Mouse (Mus musculus): Measurements from ENCODE around the gene Zfhx3.

Zfhx3 gene

DNA sequence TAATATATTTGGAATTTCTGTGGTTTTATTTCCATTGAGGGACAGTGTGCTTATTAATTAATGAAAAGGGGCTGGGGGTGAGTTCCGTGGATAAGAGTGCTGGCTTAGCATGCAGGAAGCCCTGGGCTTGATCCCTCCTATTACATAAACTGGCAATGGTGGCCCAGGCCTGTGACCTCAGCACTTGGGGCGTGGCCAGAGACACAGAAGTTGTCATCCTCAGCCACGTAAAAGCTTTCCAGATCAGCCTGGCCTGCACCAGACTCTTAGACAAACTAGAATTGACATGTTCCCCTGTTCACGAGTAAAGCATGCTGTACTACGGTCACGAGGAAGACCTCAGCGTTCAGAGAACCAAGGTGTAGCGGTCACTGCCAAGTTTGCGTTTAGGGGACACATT, 808.4 kb downstream of the Zfhx3 start:
- no peak for DNase-seq (ENCODE audit: low spot score in 2 of 2)

- DNase-seq (ENCODE audit: low spot score in 2 of 2) = no peak
Observed at GRCm38 (mm10) chr8:108754556-108754955, 812.1 kb downstream of the Zfhx3 start.

DNA sequence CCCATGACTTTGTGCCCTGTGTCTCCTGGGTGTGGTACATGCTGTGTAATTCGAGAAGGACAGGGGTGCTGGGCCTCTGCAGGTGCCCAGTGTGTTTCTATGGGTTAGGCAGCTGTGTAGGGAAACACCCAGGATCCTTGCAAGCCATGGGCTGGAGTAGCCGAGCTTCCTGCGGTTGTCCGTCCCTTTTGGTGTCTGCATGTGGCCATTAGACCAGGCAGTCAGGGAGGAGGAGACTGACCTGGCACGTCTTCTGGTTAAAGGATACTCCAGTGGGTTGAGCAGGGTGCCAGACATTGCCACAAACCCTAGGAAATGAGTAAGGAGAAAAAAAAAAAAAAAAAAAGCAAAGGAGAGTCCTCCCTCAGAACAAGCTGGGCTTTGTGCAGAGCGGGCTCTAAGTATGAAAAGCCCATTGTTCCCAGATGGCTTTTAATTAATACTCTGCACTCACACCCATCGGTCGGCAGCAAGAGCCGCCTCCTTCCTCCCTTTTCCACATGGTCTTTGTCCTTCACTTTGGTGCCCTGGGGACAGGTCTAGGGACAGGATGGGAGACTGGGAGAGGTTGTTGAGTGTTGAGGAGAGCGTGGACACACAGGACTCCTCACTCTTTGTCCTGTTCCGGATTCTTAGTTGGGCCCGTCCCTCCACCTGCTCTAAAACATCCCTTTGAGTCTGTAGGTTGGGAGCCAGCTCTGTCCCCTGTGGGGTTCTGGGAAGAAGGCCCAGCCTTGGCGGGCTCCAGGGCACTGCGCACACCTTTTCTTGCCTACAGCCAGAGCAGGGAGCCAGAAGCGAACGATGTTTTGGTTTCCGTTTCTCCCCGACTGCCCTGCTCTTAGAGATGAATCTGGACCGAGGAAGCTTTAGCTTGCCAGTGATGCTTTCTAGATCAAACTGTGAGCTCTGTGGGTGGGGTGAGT, 813.2 kb downstream of the Zfhx3 start:
- DNase-seq (ENCODE audit: low spot score in 2 of 2) = no peak

DNA sequence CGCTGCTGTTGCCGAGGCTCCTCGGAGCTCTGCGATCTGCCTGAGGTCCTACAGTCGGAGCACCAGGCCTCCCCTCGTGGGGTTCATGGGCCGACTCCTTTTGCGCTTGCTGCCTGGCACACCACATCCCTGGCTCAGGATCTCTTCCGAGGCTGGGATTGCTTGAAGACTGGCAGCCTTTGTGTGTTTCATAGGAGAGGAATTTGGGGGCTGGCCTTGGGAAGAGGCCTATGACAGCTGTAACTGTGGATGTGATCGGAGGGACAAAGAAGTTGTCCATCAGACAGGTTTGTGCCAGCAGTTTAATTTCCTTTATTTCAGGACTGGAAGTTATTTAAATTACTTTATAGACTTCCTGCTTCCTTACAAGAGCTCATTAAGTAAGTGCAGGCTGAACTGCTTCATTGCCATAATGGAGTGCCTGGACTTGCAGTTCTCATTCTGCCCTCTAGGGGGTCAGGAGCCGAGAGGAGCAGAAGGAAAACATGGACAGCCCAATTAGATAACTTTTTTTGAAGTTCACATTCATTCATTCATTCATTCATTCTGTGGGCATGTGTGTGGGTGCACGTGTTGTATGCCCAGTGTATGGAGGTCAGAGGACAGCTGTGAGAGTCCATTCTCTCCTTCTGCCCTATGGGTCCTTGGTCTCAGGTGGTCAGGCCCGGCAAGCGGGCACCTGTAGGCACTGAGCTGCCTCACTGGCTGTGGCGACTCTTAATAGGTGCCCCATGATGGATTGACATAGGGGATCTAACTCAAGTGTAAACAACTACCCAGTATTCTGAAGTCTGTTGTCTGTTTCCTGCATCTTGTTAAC, 817.3 kb downstream of the Zfhx3 start:
- peak; percentile 59 to 86 for DNase-seq (ENCODE audit: low spot score in 2 of 2)

DNA sequence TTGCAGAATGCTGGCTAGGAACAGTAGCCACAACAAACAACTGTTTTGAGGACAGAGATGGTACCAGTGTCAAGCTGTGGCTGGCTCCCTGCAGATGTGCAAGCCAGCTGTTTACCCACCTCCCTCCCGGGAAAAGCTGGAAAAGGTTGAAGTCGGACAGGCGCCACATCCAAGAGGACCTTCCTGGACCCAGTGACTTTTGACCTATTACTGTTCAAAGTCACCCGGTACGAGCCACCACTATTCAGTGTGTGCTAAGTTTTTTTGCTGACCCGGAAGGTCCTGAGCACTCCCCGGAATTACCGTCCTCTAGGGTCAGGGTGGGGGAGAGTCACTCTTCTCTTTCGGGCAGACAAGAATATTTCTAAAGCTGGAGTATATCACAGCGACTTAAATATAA, 818.3 kb downstream of the Zfhx3 start:
- no peak for DNase-seq (ENCODE audit: low spot score in 2 of 2)

DNA sequence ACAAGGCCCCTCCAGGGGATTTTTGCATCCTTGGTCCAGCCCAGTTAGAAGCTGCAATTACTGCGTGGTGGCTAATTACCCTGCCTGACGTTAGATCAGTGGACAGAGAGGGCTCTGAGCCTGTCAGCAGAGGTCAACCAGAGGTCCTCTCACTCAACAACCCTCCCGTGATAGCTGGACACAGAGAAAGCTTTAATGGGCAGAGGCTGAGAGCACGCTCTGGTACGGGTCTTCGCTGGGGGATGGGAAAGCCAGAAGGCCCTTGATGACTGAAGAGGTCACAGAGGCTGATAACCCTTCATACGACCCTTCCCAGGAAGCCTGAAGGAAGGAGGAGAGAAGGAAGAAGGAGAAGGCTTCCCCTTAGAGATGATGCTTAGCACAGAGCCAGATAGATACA, 820.1 kb downstream of the Zfhx3 start:
- DNase-seq (ENCODE audit: low spot score in 2 of 2) = no peak

DNA sequence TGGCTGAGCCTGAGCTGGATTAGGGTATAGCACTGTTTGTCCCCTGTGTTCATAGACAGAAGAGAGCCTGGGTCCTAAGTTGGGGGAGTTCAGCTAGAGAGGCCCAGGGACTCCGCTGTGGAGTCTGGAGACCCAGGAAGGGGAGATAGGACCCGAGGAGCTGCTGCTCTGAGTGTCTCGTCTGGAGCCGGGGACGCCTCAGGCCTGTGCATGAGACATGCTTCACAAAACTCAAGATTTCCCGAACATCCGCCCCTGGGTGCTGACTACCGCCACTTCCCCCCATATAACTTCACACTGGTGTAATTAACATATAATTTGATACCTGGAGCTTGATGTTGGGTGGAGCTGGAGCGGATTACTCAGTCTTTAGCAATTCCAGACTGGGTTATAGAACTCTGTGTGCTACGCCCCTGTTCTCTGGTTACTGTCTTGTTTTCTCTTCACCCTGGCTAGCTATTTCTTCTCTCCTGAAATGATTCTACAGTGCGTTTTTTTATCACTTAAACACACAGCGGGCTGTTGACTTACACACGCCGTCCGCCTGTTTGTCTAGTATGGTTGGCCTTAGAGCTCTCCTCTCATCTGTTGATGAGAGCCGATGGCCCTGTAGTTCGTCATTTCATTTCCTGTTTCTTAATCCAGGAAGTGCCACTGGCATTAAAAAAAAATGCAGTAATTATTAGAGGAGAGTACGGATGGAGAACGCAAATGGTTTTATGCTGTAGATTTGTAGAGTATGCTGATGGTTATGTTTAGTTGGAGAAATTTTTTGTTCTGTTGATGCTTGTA, 822.2 kb downstream of the Zfhx3 start:
- DNase-seq (ENCODE audit: low spot score in 2 of 2) = no peak

DNA sequence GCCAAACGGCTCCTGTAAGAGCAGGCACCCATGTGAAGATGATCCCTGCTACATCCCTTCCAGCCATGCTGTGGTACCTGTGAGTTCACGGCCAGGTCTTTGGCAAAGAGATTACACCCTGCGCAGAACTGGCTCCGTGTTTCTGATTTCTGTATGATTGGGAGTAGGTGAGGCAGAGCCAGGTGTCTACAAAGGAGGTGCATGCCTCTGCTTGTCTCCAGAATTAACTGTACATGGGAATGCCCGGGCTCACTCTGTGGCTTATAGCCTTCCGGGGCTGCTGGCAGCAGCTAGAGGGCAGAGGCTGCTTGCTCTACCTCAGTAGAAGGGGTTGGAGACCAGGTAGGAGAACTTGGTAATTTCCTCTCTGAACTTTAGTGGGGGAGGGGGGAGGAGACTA, 823.7 kb downstream of the Zfhx3 start:
- DNase-seq (ENCODE audit: low spot score in 2 of 2) = no peak

DNA sequence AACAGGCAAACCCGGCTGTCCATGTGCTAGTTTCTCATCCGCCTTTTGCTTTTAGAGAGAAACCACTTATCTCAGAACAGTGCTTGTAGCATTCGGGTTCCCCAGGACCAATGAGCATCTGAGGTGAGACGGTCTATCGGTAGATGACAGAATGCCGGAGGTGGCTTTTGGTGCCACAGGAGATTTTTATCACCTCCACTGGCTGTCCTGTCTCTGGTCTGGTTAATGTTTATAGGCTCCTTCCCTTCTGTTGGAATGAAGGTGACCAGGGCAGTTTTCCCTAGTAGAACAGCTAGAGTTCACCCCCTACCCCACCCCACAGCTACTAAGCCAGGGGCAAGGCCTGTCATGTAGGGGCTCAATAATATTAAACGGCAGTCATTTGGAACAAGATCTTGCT, 825.6 kb downstream of the Zfhx3 start:
- DNase-seq (ENCODE audit: low spot score in 2 of 2) = no peak

DNA sequence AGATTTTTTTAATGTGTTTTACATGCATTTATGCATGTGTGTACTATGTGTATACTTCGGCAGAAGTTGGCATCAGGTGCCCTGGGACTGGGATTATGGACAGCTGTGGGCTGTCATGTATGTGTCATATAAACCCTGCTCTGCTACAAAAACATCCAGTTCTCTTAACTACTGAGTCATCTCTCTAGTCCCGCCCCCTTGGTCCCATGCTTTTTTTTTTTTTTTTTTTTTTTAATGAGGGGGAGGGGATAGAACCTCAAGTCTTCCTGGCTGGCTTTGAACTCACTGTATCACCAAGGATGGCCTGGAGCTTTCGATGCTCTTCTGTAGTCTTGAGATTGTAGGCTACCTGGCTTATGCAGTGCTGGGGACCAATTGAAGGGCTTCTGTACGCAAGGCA, 827.9 kb downstream of the Zfhx3 start:
- DNase-seq (ENCODE audit: low spot score in 2 of 2) = no peak

DNA sequence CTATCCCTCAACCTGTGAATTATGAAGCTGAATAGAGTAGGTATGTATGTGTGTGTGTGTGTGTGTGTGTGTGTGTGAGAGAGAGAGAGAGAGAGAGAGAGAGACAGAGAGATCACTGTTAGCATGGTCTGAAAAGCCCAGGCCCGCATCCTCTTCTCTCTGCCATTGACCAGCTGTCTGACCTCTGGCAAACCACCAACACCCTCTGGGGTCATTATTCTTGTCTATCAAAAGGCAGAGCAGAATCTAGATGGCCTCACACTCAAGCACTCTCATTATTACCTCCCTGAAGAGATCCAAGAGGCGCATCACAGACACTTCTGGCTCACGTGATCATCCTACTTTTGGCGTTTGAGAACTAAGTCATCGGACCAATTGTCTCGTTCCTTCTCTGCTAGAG, 831.0 kb downstream of the Zfhx3 start:
- DNase-seq (ENCODE audit: low spot score in 2 of 2) = no peak

DNA sequence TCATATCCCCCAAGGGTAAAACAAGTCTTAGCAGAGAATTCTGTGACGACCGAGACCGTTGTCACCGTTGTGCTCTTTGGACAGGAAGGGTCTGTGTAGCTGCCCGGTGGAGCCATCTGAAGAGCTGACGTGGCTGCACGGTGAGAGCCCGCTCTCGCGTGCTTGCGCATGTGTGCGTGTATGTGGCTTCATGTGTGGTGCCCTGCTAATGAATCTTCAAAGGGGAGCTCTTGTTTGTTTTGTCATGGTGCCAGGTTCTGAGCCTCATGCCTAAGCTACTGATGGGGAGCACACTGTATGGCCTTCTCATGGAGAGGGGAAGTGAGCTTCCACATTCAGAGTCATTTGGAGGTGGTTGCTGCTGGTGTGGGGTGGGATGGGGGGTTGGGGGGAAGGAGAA, 835.6 kb downstream of the Zfhx3 start:
- no peak for DNase-seq (ENCODE audit: low spot score in 2 of 2)

- no peak for DNase-seq (ENCODE audit: low spot score in 2 of 2)
Observed at GRCm38 (mm10) chr8:108778551-108778950, 836.1 kb downstream of the Zfhx3 start.

DNA sequence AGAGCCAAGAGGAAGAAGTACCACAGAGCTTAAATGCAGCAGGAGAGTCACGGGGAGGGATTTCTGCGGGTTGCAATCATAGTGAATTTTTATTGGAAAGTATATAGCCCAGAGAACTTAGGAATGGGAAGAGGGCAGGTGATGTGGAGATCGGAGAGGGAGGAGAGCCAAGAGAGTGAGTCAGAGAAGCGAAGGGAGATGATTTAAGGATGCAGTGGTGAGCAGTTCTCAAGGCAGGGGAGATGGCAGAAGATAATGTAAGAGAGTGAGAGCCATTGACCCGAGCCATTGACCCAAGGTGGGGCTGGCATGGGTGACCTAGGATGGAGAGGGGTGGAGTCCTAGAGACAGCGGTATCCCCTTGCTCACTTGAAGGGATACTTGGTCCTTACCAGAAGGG, 838.3 kb downstream of the Zfhx3 start:
- DNase-seq (ENCODE audit: low spot score in 2 of 2) = no peak

DNA sequence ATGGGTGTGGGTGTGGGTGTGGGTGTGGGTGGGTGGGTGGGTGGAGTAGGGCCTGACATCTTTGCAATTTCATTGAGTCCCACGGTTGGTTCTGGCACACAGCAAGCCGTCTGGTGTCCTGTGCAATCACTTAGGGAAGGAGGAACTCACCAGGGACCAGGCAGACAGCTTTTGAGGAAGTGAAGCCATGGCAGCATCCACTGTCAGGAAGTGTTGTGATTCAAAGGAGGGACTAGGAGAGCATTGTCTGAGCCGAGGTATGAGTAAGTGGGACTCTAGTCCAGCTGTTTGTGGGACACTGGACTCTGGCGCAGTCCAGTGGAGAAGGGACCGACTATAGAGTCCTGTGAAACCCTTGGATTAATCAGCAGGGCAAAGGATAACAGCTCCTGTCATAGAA, 838.7 kb downstream of the Zfhx3 start:
- no peak for DNase-seq (ENCODE audit: low spot score in 2 of 2)

GRCm38 (mm10) chr8:108783155-108783554, 840.7 kb downstream of the Zfhx3 start:
- no peak for DNase-seq (ENCODE audit: low spot score in 2 of 2)

DNA sequence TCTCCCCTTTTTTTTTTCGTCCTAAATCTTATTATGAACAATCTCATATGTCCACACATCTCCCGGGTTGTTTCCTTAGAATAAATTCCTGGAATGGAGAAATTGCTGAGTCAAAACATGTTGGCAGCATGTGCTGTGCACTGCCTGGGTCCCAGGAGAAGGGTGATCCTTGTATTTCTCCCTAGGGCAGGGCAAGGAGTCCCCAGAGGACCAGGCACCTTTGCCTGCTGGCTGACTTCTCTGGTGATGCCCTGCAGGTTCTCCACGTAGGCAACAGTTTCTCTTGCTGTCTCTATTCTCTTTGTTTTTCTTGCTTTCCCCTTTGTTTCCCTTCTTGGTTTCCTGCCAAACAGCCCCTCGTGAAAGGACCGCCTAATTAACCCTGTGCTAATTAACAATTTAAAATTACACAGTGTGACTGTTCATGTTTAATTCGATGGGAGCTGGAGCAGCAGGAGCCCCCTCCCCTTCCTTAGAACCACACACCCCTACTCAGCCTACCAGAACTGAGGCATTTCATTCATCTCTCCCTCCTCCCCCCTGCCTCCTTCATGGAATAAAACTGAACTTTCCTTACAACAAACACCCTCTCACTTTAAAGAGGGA, 845.8 kb downstream of the Zfhx3 start:
- DNase-seq (ENCODE audit: low spot score in 2 of 2) = no peak

GRCm38 (mm10) chr8:108788762-108789157, 846.3 kb downstream of the Zfhx3 start:
- DNase-seq (ENCODE audit: low spot score in 2 of 2) = no peak

- DNase-seq (ENCODE audit: low spot score in 2 of 2) = no peak
Observed at GRCm38 (mm10) chr8:108790559-108791293, 848.3 kb downstream of the Zfhx3 start.

DNA sequence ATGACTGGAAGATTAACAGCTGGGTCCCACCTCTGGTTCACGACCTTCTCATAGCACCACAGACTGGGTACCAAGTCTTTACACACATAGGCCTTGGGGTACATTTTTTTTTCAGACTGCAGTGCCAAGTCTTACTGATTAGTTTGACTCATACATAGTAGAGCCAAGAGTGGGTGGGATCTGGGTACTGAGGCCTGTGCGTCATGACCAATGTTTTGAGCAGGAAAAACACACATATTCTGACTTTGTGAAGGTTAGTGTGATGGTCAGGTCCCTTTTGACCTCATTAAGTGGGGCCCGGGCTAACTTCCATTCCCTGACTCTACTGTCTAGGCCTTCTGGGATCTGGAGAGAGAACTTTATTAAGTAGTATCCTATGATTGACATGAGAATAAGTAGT, 853.6 kb downstream of the Zfhx3 start:
- no peak for DNase-seq (ENCODE audit: low spot score in 2 of 2)

DNA sequence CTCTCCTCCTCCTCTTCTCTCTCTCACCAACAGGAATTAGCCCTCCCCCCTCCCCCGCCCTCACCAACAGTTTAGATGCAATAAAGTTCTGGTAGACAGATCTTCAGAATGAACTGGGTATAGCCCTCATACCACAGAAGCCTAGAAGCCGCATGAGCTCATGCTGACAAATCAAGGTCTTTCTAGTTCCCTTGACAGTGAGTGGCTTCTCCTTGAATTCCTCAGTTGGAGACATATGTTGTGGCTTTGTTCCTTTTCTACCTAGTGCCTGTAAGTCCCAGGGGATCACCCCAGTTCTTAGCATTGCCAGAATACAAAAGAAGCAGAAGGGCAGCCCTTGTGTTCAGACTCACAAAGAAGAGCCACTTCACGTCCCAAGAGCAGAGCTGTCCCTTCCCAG, 854.4 kb downstream of the Zfhx3 start:
- DNase-seq (ENCODE audit: low spot score in 2 of 2) = no peak

All from spleen, postnatal 4 days (tissue).